Mouse (Mus musculus) MEL (cell line): ENCODE results near the gene Notch2. TPM values are rescaled to one million over a fixed set of nuclear protein-coding genes. Genes with fewer than 3 reads are reported as not detected.

Experiments
- DNase-seq: peaks from one replicate; pipeline ENCODE4 v3.0.0; 2011; ENCODE audit warnings: low read depth, low spot score
- H3K27ac ChIP-seq: 2 replicates; pipeline ENCODE4 v1.5.1; 2012; ENCODE audit warnings: low read depth, mild to moderate bottlenecking, control low read depth, low read length, moderate library complexity; ENCODE audit not compliant: control insufficient read depth
- H3K27me3 ChIP-seq, 2 experiments: fragments of 150-350 bp in 1 of 2; sonication (generic) in 1 of 2; 2 replicates each; pipeline ENCODE4 v1.6.1; 2012; ENCODE audit warnings: low read length in 2 of 2, mild to moderate bottlenecking in 2 of 2, improper control_type of control experiment in 1 of 2, moderate library complexity in 1 of 2; ENCODE audit not compliant: insufficient read depth in 2 of 2, control insufficient read depth in 1 of 2
- H3K36me3 ChIP-seq, 2 experiments: 2 replicates each; pipeline ENCODE4 v1.6.1; 2012 to 2014; ENCODE audit warnings: low read length in 2 of 2, improper control_type of control experiment in 1 of 2, inconsistent platforms in 1 of 2, mild to moderate bottlenecking in 1 of 2; ENCODE audit not compliant: insufficient read depth in 2 of 2, control insufficient read depth in 1 of 2
- H3K4me1 ChIP-seq, 2 experiments: fragments of 150-350 bp in 1 of 2; sonication (generic) in 1 of 2; 2 replicates each; pipeline ENCODE4 v1.6.1; 2012; ENCODE audit warnings: low read length in 2 of 2, improper control_type of control experiment in 1 of 2, mild to moderate bottlenecking in 1 of 2; ENCODE audit not compliant: insufficient read depth in 2 of 2, control insufficient read depth in 1 of 2
- H3K4me3 ChIP-seq, 2 experiments: fragments of 150-350 bp in 1 of 2; sonication (generic) in 1 of 2; 2 replicates each; pipeline ENCODE4 v1.5.1; 2012; ENCODE audit warnings: low read depth in 2 of 2, low read length in 2 of 2, mild to moderate bottlenecking in 2 of 2, moderate library complexity in 2 of 2, control low read depth in 1 of 2, improper control_type of control experiment in 1 of 2; ENCODE audit not compliant: control insufficient read depth in 1 of 2, insufficient read depth in 1 of 2
- H3K79me2 ChIP-seq: 2 replicates; pipeline ENCODE4 v1.6.1; 2012; ENCODE audit warnings: mild to moderate bottlenecking, low read length, moderate library complexity; ENCODE audit not compliant: control insufficient read depth, poor library complexity, insufficient read depth
- H3K9ac ChIP-seq: 2 replicates; pipeline ENCODE4 v1.6.1; 2012; ENCODE audit warnings: low read depth, mild to moderate bottlenecking, control low read depth, low read length, moderate library complexity; ENCODE audit not compliant: control insufficient read depth, poor library complexity, severe bottlenecking
- H3K9me3 ChIP-seq: fragments of 150-350 bp; sonication (generic); replicated peaks from 2 replicates; pipeline ENCODE4 v1.6.1; 2012; ENCODE audit warnings: mild to moderate bottlenecking, low read length, improper control_type of control experiment, moderate library complexity; ENCODE audit not compliant: insufficient read depth
- BHLHE40 ChIP-seq: IDR thresholded peaks from 2 replicates; pipeline ENCODE4 v1.6.1; 2012; ENCODE audit warnings: low read depth, mild to moderate bottlenecking, inconsistent platforms, low read length, improper control_type of control experiment, borderline replicate concordance
- CHD2 ChIP-seq: IDR thresholded peaks from 2 replicates; pipeline ENCODE4 v1.6.1; 2011; ENCODE audit warnings: low read length, improper control_type of control experiment
- CTCF ChIP-seq, 3 experiments: IDR thresholded peaks in 2 of 3; conservative IDR thresholded peaks in 1 of 3; 2 replicates each; pipeline ENCODE4 v1.5.1; 2011 to 2012; ENCODE audit warnings: low read length in 3 of 3, low read depth in 2 of 3, mild to moderate bottlenecking in 2 of 3, improper control_type of control experiment in 1 of 3, inconsistent platforms in 1 of 3, mixed read lengths in 1 of 3, moderate library complexity in 1 of 3; ENCODE audit not compliant: control insufficient read depth in 1 of 3, insufficient read depth in 1 of 3, poor library complexity in 1 of 3, severe bottlenecking in 1 of 3
- E2F4 ChIP-seq: IDR thresholded peaks from 2 replicates; pipeline ENCODE4 v1.6.1; 2011; ENCODE audit warnings: low read depth, low read length, improper control_type of control experiment, borderline replicate concordance
- ELF1 ChIP-seq: IDR thresholded peaks from 2 replicates; pipeline ENCODE4 v1.6.1; 2014; ENCODE audit warnings: low read depth, mild to moderate bottlenecking, inconsistent platforms, low read length, improper control_type of control experiment, moderate library complexity
- EP300 ChIP-seq, 2 experiments: IDR thresholded peaks; 2 replicates each; pipeline ENCODE4 v1.6.1; 2011; ENCODE audit warnings: improper control_type of control experiment in 2 of 2, low read length in 2 of 2, low read depth in 1 of 2, mild to moderate bottlenecking in 1 of 2
- ETS1 ChIP-seq: IDR thresholded peaks from 2 replicates; pipeline ENCODE4 v1.6.1; 2012; ENCODE audit warnings: low read depth, mild to moderate bottlenecking, inconsistent platforms, low read length, improper control_type of control experiment, moderate library complexity
- JUND ChIP-seq: IDR thresholded peaks from 2 replicates; pipeline ENCODE4 v1.6.1; 2011; ENCODE audit warnings: low read depth, mild to moderate bottlenecking, improper control_type of control experiment, low read length
- MAZ ChIP-seq: IDR thresholded peaks from 2 replicates; pipeline ENCODE4 v1.6.1; 2012; ENCODE audit warnings: low read depth, mild to moderate bottlenecking, inconsistent platforms, low read length, improper control_type of control experiment
- MEF2A ChIP-seq: IDR thresholded peaks from 2 replicates; pipeline ENCODE4 v1.6.1; 2014; ENCODE audit warnings: low read depth, mild to moderate bottlenecking, inconsistent platforms, low read length, improper control_type of control experiment; ENCODE audit not compliant: poor library complexity, insufficient replicate concordance, severe bottlenecking; ENCODE audit errors: extremely low read depth
- MYC ChIP-seq: IDR thresholded peaks from 2 replicates; pipeline ENCODE4 v1.6.1; 2011; ENCODE audit warnings: low read depth, mild to moderate bottlenecking, low read length, improper control_type of control experiment, moderate library complexity
- NRF1 ChIP-seq: IDR thresholded peaks from 2 replicates; pipeline ENCODE4 v1.6.1; 2014; ENCODE audit warnings: low read depth, mild to moderate bottlenecking, inconsistent platforms, low read length, improper control_type of control experiment, moderate library complexity; ENCODE audit not compliant: poor library complexity, insufficient read depth, severe bottlenecking
- POLR2AphosphoS2 ChIP-seq: IDR thresholded peaks from 2 replicates; pipeline ENCODE4 v1.6.1; 2011; ENCODE audit warnings: low read length, improper control_type of control experiment
- RAD21 ChIP-seq: IDR thresholded peaks from 2 replicates; pipeline ENCODE4 v1.6.1; 2011; ENCODE audit warnings: mild to moderate bottlenecking, low read depth, low read length, improper control_type of control experiment
- SMC3 ChIP-seq: IDR thresholded peaks from 2 replicates; pipeline ENCODE4 v1.6.1; 2011; ENCODE audit warnings: low read depth, low read length, improper control_type of control experiment
- TAL1 ChIP-seq: IDR thresholded peaks from 2 replicates; pipeline ENCODE4 v1.6.1; 2012; ENCODE audit warnings: mild to moderate bottlenecking, inconsistent platforms, low read length, moderate library complexity, mixed read lengths
- TCF12 ChIP-seq: IDR thresholded peaks from 2 replicates; pipeline ENCODE4 v1.6.1; 2014; ENCODE audit warnings: low read depth, mild to moderate bottlenecking, inconsistent platforms, low read length, improper control_type of control experiment, moderate library complexity
- UBTF ChIP-seq: IDR thresholded peaks from 2 replicates; pipeline ENCODE4 v1.6.1; 2012; ENCODE audit warnings: low read depth, mild to moderate bottlenecking, inconsistent platforms, low read length, improper control_type of control experiment, moderate library complexity, borderline replicate concordance; ENCODE audit not compliant: insufficient read depth
- USF1 ChIP-seq: IDR thresholded peaks from 2 replicates; pipeline ENCODE4 v1.6.1; 2014; ENCODE audit warnings: low read depth, mild to moderate bottlenecking, inconsistent platforms, low read length, improper control_type of control experiment, moderate library complexity
- USF2 ChIP-seq, 2 experiments: IDR thresholded peaks; 2 replicates each; pipeline ENCODE4 v1.6.1; 2011 to 2012; ENCODE audit warnings: improper control_type of control experiment in 2 of 2, low read length in 2 of 2, borderline replicate concordance in 1 of 2, inconsistent platforms in 1 of 2, low read depth in 1 of 2, mild to moderate bottlenecking in 1 of 2; ENCODE audit not compliant: insufficient read depth in 1 of 2
- ZC3H11A ChIP-seq: IDR thresholded peaks from 2 replicates; pipeline ENCODE4 v1.6.1; 2012; ENCODE audit warnings: low read depth, mild to moderate bottlenecking, inconsistent platforms, low read length, improper control_type of control experiment
- ZKSCAN1 ChIP-seq: IDR thresholded peaks from 2 replicates; pipeline ENCODE4 v1.6.1; 2012; ENCODE audit warnings: low read depth, mild to moderate bottlenecking, inconsistent platforms, low read length, improper control_type of control experiment, moderate library complexity
- polyA plus RNA-seq, 2 experiments: library from polyadenylated mRNA; stranded (reverse) in 1 of 2; unstranded in 1 of 2; fragments of >175 nt in 1 of 2; fragments of >200 nt in 1 of 2; gene quantifications; 2 replicates each; pipeline versions ENCODE4 v1.2.1 to v1.2.4; 2012; ENCODE audit warnings: low replicate concordance in 2 of 2, low read depth in 1 of 2; ENCODE audit not compliant: insufficient read length in 2 of 2, insufficient read depth in 1 of 2, missing spikeins in 1 of 2
- total RNA-seq: library from RNA; depleted of rRNA; stranded (reverse); fragments of 300-350 nt; gene quantifications from 2 replicates; pipeline ENCODE4 v1.2.3, GENCODE M21; 2012

Notch2 gene
- total and polyA plus RNA-seq, 3 experiments: 16.2 to 36.6 (median 16.6) TPM

DNA sequence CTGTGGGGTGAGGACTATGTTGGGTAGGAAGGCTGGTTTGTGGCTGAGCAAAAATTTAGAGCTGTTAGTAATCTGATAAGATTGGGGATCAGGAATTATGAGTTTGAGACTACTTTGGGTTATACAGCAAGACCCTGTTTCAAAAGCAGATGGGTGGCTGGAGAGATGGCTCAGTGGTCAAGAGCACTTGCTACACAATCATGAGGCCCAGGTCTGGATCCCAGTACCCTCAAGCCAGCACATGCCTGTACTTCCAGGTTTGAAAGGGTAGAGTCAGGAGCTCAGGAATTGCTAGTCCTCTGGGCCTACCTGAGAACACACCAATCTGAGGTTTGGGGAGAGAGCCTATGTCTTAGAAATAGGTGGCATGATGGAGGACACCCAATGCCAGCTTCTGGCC, 140.1 kb downstream of the Notch2 start:
- Histone ChIP-seq H3K79me2 (no peaks in the 10 kb centered on the region), H3K4me3 (no peak overlapping the region), H3K9me3 (no peaks in the 10 kb centered on the region), H3K4me1 (peaks cover 8 to 13% of the 10 kb centered on the region in 2 experiments), H3K36me3 (peaks cover 0 to 17% of the 10 kb centered on the region in 2 experiments; a peak in 2 of 4 replicates), H3K9ac (no peak overlapping the region), H3K27ac (no peak overlapping the region)
- DNase-seq: no peak
- no peak for TF ChIP-seq MEF2A
- TF ChIP-seq MYC: no peak
- no peak for TF ChIP-seq TCF12
- TF ChIP-seq BHLHE40: no peak
- no peak for TF ChIP-seq TAL1
- TF ChIP-seq, all 39 proteins: peak for 0
- no peaks in the 10 kb centered on the region for H3K27me3 ChIP-seq

GRCm38 (mm10) chr3:98156158-98156557, 142.8 kb downstream of the Notch2 start:
- Histone ChIP-seq H3K27ac (no peak overlapping the region), H3K36me3 (peaks cover 0 to 27% of the 10 kb centered on the region in 2 experiments; a peak in 2 of 4 replicates), H3K9ac (no peak overlapping the region), H3K79me2 (no peaks in the 10 kb centered on the region), H3K9me3 (no peaks in the 10 kb centered on the region), H3K27me3 (no peaks in the 10 kb centered on the region), H3K4me3 (no peak overlapping the region), H3K4me1 (peaks cover 16 to 26% of the 10 kb centered on the region in 2 experiments)
- no peak for DNase-seq
- no peak for TF ChIP-seq JUND
- no peak for TF ChIP-seq ELF1
- TF ChIP-seq ZKSCAN1: no peak
- no peak for TF ChIP-seq E2F4
- no peak for TF ChIP-seq USF1
- TF ChIP-seq MEF2A: no peak
- no peak for TF ChIP-seq ZC3H11A
- no peak for TF ChIP-seq POLR2AphosphoS2
- TF ChIP-seq TCF12: no peak
- TF ChIP-seq EP300 (IDR thresholded peaks at IDR 0.05; ENCODE audit: low read depth in 1 of 2, low read length in 2 of 2): no peak
- no peak for TF ChIP-seq USF2 (IDR thresholded peaks at IDR 0.05; ENCODE audit: borderline replicate concordance in 1 of 2, insufficient read depth in 1 of 2, low read depth in 1 of 2, low read length in 2 of 2)
- no peak for TF ChIP-seq UBTF
- TF ChIP-seq RAD21: no peak
- no peak for TF ChIP-seq ETS1
- TF ChIP-seq CTCF (IDR thresholded peaks at IDR 0.05 in 2 of 3, conservative IDR thresholded peaks at IDR 0.05 in 1 of 3; ENCODE audit: control insufficient read depth in 1 of 3, insufficient read depth in 1 of 3, low read depth in 2 of 3, low read length in 3 of 3, poor library complexity in 1 of 3, severe bottlenecking in 1 of 3): no peak
- TF ChIP-seq MYC: no peak
- TF ChIP-seq NRF1: no peak
- TF ChIP-seq SMC3: no peak
- no peak for TF ChIP-seq MAZ
- TF ChIP-seq CHD2: no peak
